Mouse (Mus musculus) embryonic facial prominence, embryonic 12.5 days (tissue): ENCODE results near the gene Prdm1. TPM values are rescaled to one million over a fixed set of nuclear protein-coding genes. Genes with fewer than 3 reads are reported as not detected.

Experiments used
- ATAC-seq: fragments of 200-750 bp; cut with Nextera tagmentation; 2 replicates; pipeline ENCODE4 v1.8.0; 2017; ENCODE audit not compliant: insufficient number of reproducible peaks, insufficient read depth, low FRiP score, low TSS enrichment
- H3K27ac ChIP-seq: fragments of 300-500 bp; sonication (generic); 2 replicates; pipeline ENCODE4 v1.5.1; 2016; ENCODE audit warnings: mild to moderate bottlenecking
- H3K27me3 ChIP-seq: fragments of 300-500 bp; sonication (generic); 2 replicates; pipeline ENCODE4 v1.6.1; 2016; ENCODE audit warnings: mild to moderate bottlenecking, moderate library complexity
- H3K36me3 ChIP-seq: fragments of 300-500 bp; sonication (generic); 2 replicates; pipeline ENCODE4 v1.6.1; 2016; ENCODE audit warnings: mild to moderate bottlenecking
- H3K4me1 ChIP-seq: fragments of 300-500 bp; sonication (generic); 2 replicates; pipeline ENCODE4 v1.6.1; 2016
- H3K4me2 ChIP-seq: fragments of 300-500 bp; sonication (generic); replicated peaks from 2 replicates; pipeline ENCODE4 v1.6.1; 2016; ENCODE audit warnings: mild to moderate bottlenecking, moderate library complexity
- H3K4me3 ChIP-seq: fragments of 300-500 bp; sonication (generic); 2 replicates; pipeline ENCODE4 v1.5.1; 2016; ENCODE audit warnings: mild to moderate bottlenecking
- H3K9ac ChIP-seq: fragments of 300-500 bp; sonication (generic); 2 replicates; pipeline ENCODE4 v1.6.1; 2016; ENCODE audit warnings: mild to moderate bottlenecking, moderate library complexity
- H3K9me3 ChIP-seq: fragments of 300-500 bp; sonication (generic); 2 replicates; pipeline ENCODE4 v1.6.1; 2016; ENCODE audit warnings: mild to moderate bottlenecking, moderate library complexity
- WGBS: fragments of 180-500 bp; shearing (Covaris S2); methylation state at CpG from one replicate; pipeline ENCODE4 v1.1.7; 2016; 5-methylcytosine and 5-hydroxymethylcytosine counted together
- polyA plus RNA-seq: library from polyadenylated mRNA; unstranded; fragments of >200 nt; fragmentation: Nextera tagmentation; extraction: Ambion mirVana; gene quantifications from 2 replicates; pipeline ENCODE4 v1.2.1, GENCODE M21; 2016

The Prdm1 gene
- polyA plus RNA-seq, 1 experiment from 2014 or later = 3.8 TPM

DNA sequence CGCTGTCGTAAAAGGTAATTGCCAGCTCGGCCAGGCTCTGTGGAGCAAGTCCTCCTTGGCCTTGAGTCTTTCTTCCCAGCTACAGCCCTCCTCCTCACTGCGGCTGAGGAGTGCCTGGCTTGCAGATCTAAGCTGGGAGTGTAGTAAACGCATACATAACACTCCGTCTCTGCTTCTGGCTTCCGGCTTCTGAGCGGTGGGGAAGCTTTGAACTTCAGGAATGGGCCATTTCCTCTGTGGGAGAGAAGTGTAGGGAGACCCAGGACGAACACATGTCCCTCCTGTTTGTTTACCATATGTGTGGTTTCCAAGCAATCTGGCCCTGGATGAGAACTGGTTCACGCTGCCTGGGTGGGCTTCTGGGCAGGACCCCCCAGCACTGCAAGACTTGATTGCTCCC is 119.2 kb downstream of the Prdm1 start:
- Histone ChIP-seq H3K36me3 (no peaks in the 10 kb centered on the region), H3K9ac (no peak overlapping the region), H3K27me3 (no peaks in the 10 kb centered on the region), H3K27ac (no peak overlapping the region), H3K4me1 (no peaks in the 10 kb centered on the region), H3K4me3 (no peak overlapping the region), H3K4me2 (no peak overlapping the region), H3K9me3 (no peaks in the 10 kb centered on the region)
- ATAC-seq = no peak
- WGBS = 65% methylated on average over 10 of the region's 10 CpGs

DNA sequence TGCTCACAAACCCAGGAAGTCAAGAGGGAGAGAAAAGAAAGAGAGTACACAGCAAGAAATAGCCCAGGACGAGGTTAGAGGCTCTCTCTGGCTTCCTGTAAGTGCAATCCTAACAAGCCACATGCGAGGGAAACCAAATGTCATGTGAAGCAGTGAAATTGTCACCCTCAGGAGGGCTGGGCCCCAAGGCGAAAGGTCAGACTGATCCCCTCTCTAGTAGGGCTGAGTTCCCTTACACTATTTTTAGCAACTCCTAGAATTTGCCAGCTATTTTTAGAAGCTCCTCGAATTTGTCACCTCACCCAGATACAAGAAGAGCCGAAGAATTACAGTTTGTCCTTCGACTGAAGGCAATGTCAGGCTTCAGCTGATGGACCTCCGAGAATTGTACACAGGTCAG is 124.9 kb downstream of the Prdm1 start:
- H3K9ac ChIP-seq = no peak overlapping the region
- no peak for ATAC-seq

DNA sequence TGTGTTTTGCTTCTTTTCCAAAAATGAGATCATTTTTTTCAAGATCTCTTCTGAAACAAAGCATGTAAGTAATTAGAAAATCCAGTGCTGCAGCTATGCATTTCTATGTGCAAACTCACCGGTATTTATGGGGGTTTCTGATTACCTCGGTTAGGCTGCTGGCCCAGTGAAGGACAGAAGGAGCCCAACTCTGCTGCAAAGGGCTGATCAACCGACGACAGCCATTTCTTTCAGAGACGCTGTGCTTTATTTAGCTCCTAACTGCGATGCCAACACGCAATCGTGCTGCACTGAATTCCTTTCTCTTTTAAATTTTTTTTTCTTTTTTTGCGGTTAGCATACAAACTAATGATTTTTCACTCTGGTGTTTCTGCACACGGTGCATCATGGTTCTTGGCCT is 126.7 kb downstream of the Prdm1 start:
- Histone ChIP-seq H3K4me3 (no peak overlapping the region), H3K36me3 (no peaks in the 10 kb centered on the region), H3K9ac (no peak overlapping the region), H3K9me3 (no peaks in the 10 kb centered on the region), H3K27ac (no peak overlapping the region), H3K4me1 (no peaks in the 10 kb centered on the region), H3K4me2 (no peak overlapping the region), H3K27me3 (no peaks in the 10 kb centered on the region)
- 75% methylated on average over 10 of the region's 10 CpGs for WGBS
- no peak for ATAC-seq

More for the DNA sequence above, 124.9 kb downstream of the Prdm1 start:
- 67% methylated on average over 7 of the region's 7 CpGs for WGBS
- Histone ChIP-seq H3K4me3 (no peak overlapping the region), H3K9me3 (no peaks in the 10 kb centered on the region), H3K27me3 (no peaks in the 10 kb centered on the region), H3K36me3 (no peaks in the 10 kb centered on the region), H3K4me1 (no peaks in the 10 kb centered on the region), H3K27ac (no peak overlapping the region), H3K4me2 (no peak overlapping the region)

DNA sequence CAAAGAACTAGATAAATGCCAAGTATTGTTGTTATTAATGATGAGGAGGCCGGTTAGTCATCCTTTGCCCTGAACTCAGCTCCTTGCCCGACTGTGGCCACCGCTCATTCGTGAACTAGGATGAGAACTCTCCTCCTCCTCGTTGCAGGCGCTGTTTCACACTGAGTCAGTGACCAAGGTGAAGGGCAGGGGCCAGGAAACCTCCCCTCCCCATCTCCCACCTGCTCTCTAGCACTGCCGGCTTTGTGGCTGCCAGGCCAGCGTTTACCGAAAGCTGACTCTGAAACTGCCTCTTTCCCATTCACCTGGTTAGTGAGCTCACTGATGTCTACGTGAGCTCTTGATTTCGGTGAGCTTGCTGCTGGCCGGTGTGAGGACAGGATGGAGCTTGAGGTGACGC is 127.7 kb downstream of the Prdm1 start:
- H3K4me3 ChIP-seq = no peak overlapping the region
- H3K9me3 ChIP-seq = no peaks in the 10 kb centered on the region
- no peaks in the 10 kb centered on the region for H3K4me1 ChIP-seq
- ATAC-seq = no peak
- no peak overlapping the region for H3K9ac ChIP-seq
- 60% methylated on average over 13 of the region's 13 CpGs for WGBS
- no peak overlapping the region for H3K4me2 ChIP-seq
- no peak overlapping the region for H3K27ac ChIP-seq
- no peaks in the 10 kb centered on the region for H3K27me3 ChIP-seq
- H3K36me3 ChIP-seq = no peaks in the 10 kb centered on the region

DNA sequence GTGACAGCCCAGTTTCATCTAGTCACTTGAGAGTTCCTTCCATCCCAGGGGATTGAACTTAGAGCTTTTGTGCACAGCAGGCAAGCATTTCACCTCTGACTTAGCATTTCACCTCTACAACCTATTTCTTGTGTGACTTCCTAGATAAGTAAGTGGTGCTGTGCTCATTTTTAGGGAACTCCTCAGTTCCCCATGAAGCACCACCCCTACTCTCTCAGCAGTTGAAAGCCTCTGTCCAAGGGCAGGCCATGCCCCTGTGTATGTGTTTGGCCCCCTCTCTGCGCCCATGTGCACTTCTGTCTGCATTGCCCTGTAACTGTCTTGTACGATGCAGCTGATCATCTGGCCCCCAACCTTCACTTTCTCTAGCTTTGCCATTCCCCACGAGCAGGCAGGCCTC is 128.2 kb downstream of the Prdm1 start:
- no peak for ATAC-seq

DNA sequence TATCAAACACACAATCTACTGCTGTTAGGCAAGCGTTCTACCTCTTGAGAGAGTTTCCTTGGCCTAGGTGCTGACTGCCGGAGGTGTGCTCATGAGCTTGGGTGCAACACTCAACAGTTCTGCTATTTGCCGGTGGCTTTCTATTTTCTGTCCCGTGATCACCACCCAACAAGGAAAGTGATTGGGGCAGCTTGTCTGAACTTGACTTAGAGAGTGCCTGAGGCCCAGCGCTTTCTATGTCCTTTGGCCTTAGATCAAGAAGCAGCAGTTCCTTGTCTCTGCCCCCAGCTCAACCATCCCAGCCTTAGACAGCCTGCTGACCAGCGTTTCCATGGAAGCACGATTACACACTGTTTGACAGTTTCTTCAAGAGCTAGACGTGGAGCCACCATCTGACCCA is 135.4 kb downstream of the Prdm1 start:
- no peak overlapping the region for H3K4me3 ChIP-seq

More for the DNA sequence above, 128.2 kb downstream of the Prdm1 start:
- no peaks in the 10 kb centered on the region for H3K9me3 ChIP-seq
- no peak overlapping the region for H3K4me2 ChIP-seq
- no peaks in the 10 kb centered on the region for H3K27me3 ChIP-seq
- H3K4me3 ChIP-seq = no peak overlapping the region
- WGBS = 57% methylated on average over 3 of the region's 3 CpGs
- H3K4me1 ChIP-seq = no peaks in the 10 kb centered on the region
- H3K9ac ChIP-seq = no peak overlapping the region
- no peak overlapping the region for H3K27ac ChIP-seq
- no peaks in the 10 kb centered on the region for H3K36me3 ChIP-seq

DNA sequence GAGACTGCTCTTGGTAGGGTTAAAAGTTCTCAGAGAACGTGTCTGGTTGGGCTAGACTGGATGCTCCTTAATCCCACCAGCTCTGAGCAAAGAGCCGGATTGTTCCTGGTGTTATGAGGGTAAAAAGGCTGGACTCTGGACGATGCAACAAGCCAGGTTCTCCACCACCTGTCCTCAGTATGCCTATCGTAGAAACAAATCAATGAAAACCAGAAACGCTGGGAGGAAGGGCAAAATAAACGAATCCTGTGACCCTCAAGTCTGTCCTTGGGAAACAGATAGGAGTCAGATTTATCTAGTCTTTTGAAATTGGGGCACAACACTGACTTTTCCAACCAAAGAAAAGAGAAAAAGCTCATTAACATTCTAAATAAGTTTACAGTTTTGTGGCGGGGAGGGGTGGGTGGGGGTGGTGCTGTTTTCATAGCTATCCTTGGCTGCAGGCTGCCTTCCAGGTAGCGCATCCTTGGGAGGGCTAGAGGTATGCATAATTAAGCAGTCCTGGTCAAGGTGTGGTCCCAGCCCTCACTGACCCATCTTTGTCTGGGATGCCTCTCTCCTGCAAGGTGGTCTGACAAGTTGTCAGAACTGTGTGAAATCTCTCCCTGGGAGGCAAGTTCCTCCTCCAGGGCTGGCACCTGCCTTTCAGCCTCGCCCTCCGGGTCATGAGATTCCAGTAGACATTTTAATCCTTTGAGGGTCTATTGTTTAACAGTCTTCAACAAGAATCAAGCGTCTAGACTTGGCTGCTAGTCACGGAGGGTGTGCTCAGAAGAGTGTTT is 136.6 kb downstream of the Prdm1 start:
- no peak for ATAC-seq
- Histone ChIP-seq H3K4me3 (no peak overlapping the region), H3K27me3 (no peaks in the 10 kb centered on the region), H3K27ac (no peak overlapping the region), H3K4me2 (no peak overlapping the region), H3K9me3 (no peaks in the 10 kb centered on the region), H3K36me3 (no peaks in the 10 kb centered on the region), H3K9ac (no peak overlapping the region), H3K4me1 (peaks cover 6% of the 10 kb centered on the region; the same call in 1 of the 2 replicates)
- 42% methylated on average over 12 of the region's 12 CpGs for WGBS

More for the DNA sequence above, 135.4 kb downstream of the Prdm1 start:
- Histone ChIP-seq H3K4me2 (no peak overlapping the region), H3K9me3 (no peaks in the 10 kb centered on the region), H3K9ac (no peak overlapping the region), H3K27ac (no peak overlapping the region), H3K36me3 (no peaks in the 10 kb centered on the region), H3K27me3 (no peaks in the 10 kb centered on the region), H3K4me1 (peaks cover 6% of the 10 kb centered on the region; the same call in 1 of the 2 replicates)
- no peak for ATAC-seq
- WGBS = 84% methylated on average over 8 of the region's 8 CpGs

DNA sequence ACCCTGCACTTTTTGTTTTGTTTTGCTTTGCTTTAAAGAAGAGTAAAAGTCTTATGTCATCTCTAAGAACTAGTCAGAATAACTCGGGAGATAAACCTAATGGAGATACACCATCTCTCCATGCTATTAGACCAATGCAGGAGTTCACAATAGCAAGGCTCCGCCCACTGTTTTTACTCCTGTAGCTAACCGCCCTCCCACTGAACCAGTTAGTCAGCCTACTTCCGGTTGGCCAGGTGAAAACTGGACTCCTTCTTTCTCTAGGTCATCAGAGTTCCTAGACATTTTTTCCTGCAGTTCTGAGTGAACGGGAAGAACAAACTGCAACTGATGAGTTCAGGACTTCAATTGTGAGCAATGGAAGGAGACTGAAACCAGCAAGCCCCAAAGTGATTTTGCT is 138.0 kb downstream of the Prdm1 start:
- no peaks in the 10 kb centered on the region for H3K36me3 ChIP-seq
- no peak overlapping the region for H3K27ac ChIP-seq
- 76% methylated on average over 5 of the region's 5 CpGs for WGBS
- no peaks in the 10 kb centered on the region for H3K9me3 ChIP-seq
- H3K27me3 ChIP-seq = no peaks in the 10 kb centered on the region
- peaks cover 6% of the 10 kb centered on the region; the same call in 1 of the 2 replicates for H3K4me1 ChIP-seq
- no peak overlapping the region for H3K9ac ChIP-seq
- no peak for ATAC-seq
- H3K4me3 ChIP-seq = no peak overlapping the region
- no peak overlapping the region for H3K4me2 ChIP-seq

- Histone ChIP-seq H3K4me3 (no peak overlapping the region), H3K27ac (no peak overlapping the region), H3K4me1 (peaks cover 6% of the 10 kb centered on the region; the same call in 1 of the 2 replicates), H3K9me3 (no peaks in the 10 kb centered on the region), H3K4me2 (no peak overlapping the region), H3K36me3 (no peaks in the 10 kb centered on the region), H3K27me3 (no peaks in the 10 kb centered on the region), H3K9ac (no peak overlapping the region)
- WGBS = 48% methylated on average over 11 of the region's 11 CpGs
- ATAC-seq = no peak
These were observed 139.5 kb downstream of the Prdm1 start for GRCm38 (mm10) chr10:44388706-44389233.
